Mouse (Mus musculus) left cerebral cortex, adult 11 months (tissue): ENCODE measurements around the gene Gpr4.
A peak's percentile ranks its signal among the peaks of the same experiment; 100 is the strongest.

Source experiments
- DNase-seq: peaks from one replicate; pipeline ENCODE4 v3.0.0; 2022; ENCODE audit warnings: low spot score

Gpr4 gene

GRCm38 (mm10) chr7:19229404-19229803, 17.1 kb downstream of the Gpr4 start:
- no peak for DNase-seq

GRCm38 (mm10) chr7:19230041-19230580, 17.8 kb downstream of the Gpr4 start:
- DNase-seq, result no peak

- no peak for DNase-seq
These were observed 18.6 kb downstream of the Gpr4 start for GRCm38 (mm10) chr7:19230899-19231298.

GRCm38 (mm10) chr7:19231849-19232248, 19.5 kb downstream of the Gpr4 start:
- no peak for DNase-seq

GRCm38 (mm10) chr7:19234652-19235051, 22.3 kb downstream of the Gpr4 start:
- DNase-seq, result no peak

- DNase-seq, result no peak
These were observed 22.8 kb downstream of the Gpr4 start for GRCm38 (mm10) chr7:19235092-19235671.

GRCm38 (mm10) chr7:19236411-19236810, 24.1 kb downstream of the Gpr4 start:
- no peak for DNase-seq

- DNase-seq, result no peak
These were observed 26.0 kb downstream of the Gpr4 start for GRCm38 (mm10) chr7:19238344-19238743.

- DNase-seq, result peak; percentile 82
These were observed 27.1 kb downstream of the Gpr4 start for GRCm38 (mm10) chr7:19239423-19239822.

- DNase-seq, result no peak
These were observed 27.6 kb downstream of the Gpr4 start for GRCm38 (mm10) chr7:19239986-19240385.

- no peak for DNase-seq
These were observed 28.6 kb downstream of the Gpr4 start for GRCm38 (mm10) chr7:19240905-19241463.

GRCm38 (mm10) chr7:19242005-19242404, 29.7 kb downstream of the Gpr4 start:
- no peak for DNase-seq

- no peak for DNase-seq
These were observed 31.5 kb downstream of the Gpr4 start for GRCm38 (mm10) chr7:19243858-19244257.

- DNase-seq, result no peak
These were observed 32.7 kb downstream of the Gpr4 start for GRCm38 (mm10) chr7:19245083-19245482.

GRCm38 (mm10) chr7:19246855-19247254, 34.5 kb downstream of the Gpr4 start:
- no peak for DNase-seq

- no peak for DNase-seq
These were observed 35.2 kb downstream of the Gpr4 start for GRCm38 (mm10) chr7:19247511-19247910.

- no peak for DNase-seq
These were observed 39.7 kb downstream of the Gpr4 start for GRCm38 (mm10) chr7:19252078-19252477.

- DNase-seq, result no peak
These were observed 41.1 kb downstream of the Gpr4 start for GRCm38 (mm10) chr7:19253437-19253836.

- no peak for DNase-seq
These were observed 43.1 kb downstream of the Gpr4 start for GRCm38 (mm10) chr7:19255395-19255794.

- no peak for DNase-seq
These were observed 44.2 kb downstream of the Gpr4 start for GRCm38 (mm10) chr7:19256567-19256966.

- DNase-seq, result peak; percentile 67
These were observed 45.2 kb downstream of the Gpr4 start for GRCm38 (mm10) chr7:19257390-19258022.

- DNase-seq, result no peak
These were observed 46.0 kb downstream of the Gpr4 start for GRCm38 (mm10) chr7:19258336-19258735.

- DNase-seq, result no peak
These were observed 52.8 kb downstream of the Gpr4 start for GRCm38 (mm10) chr7:19265147-19265546.
